Mouse (Mus musculus): ENCODE data around the gene Glod4. TPM values are rescaled to one million over a fixed set of nuclear protein-coding genes. Genes with fewer than 3 reads are reported as not detected.
A peak's percentile ranks its signal among the peaks of the same experiment; 100 is the strongest.

Gene Glod4
- polyA plus RNA-seq, 1 experiment from 2014 or later: 123 TPM

DNA sequence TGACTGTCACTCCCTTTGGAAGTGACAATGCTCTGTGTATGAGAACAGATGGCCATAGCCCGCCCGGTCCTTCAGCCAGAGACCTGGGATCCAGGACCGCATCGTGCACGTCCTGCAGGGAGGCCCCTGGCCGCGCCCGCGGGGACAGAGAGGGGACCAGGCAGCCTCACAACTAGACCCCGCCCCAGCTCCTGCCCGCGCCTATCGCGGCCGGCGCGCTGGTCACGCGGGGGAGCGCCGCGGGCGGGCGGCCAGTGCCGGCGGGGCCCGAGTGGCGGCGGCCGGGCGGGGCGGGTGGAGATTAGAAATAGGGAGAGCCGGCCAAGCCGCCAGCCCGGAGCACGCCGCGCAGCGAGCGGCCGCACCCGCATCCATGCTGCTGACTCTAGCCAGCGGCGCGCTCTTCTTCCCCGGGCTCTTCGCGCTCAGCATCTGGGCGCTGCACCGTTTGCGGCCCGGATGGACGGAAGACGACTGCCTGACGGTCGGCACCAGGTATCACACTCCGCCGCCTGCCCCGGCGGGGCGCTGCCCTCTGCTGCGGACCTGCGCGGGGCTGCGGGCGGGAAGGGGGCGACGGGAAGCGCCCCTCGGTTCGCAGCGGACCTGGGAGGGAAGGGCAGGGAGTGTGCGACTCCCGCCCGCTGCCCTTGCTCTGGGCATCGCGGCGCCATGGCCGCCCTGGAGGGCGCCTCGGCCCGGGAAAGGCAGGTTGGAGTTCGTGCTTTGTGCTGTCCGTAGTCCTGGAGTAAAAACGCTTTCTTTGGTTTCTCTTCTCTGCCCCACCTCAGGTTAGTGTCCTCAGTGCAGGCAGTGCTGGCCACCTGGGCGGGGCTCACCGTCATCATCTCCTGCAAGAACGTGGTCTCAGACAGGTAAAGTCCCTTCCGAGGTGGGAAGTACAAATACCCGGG, 41.5 kb downstream of the Glod4 start:
- H3K4me3 ChIP-seq (ENCODE audit: low read depth, low read length): peak overlapping the region; percentile 93
- peak overlapping the region; percentile 88 for H3K27ac ChIP-seq (ENCODE audit: low read length)
- peak; percentile 98 for ATAC-seq
- WGBS: under 1% methylated on average over 84 of the region's 90 CpGs
- H3K36me3 ChIP-seq (ENCODE audit: control insufficient read depth, insufficient read depth, low read length): peaks cover 8% of the 10 kb centered on the region
- peak overlapping the region; percentile 97 for H3K9ac ChIP-seq (ENCODE audit: low read depth, low read length)
- H3K27me3 ChIP-seq (ENCODE audit: control insufficient read depth, insufficient read depth, low read depth, low read length): no peaks in the 10 kb centered on the region
- peak overlapping the region; percentile 89 for H3K4me2 ChIP-seq (ENCODE audit: low read length)
- peaks cover 19% of the 10 kb centered on the region for H3K4me1 ChIP-seq (ENCODE audit: control insufficient read depth, insufficient read depth, low read length)
- no peaks in the 10 kb centered on the region for H3K9me3 ChIP-seq (replicated peaks; ENCODE audit: control insufficient read depth, low read length, poor library complexity, severe bottlenecking)

DNA sequence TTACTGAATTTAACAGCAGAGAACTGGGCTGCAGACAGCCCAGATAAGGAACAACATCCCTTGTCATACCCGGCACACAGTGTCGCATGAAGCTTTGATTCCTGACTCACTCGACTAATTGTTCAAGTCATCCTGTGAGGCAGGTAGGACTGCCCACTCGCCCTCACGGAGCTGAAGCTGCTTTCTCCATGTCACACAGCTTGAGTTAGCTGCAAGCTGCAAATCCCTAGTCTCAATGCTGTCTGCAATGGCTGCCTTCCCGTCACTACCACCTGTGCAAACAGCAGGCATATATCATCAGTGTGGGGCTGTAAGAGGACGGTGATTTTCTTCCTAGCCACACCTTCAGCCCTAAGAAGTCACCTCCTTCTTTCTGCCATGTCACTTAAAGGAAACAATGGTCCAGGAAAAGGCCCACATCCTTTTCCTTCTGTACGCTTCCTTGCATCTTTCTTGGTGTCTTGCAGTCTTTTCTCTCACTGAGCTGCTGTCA, 46.5 kb downstream of the Glod4 start:
- ATAC-seq: no peak
- no peak overlapping the region for H3K4me3 ChIP-seq (ENCODE audit: low read depth, low read length)
- no peaks in the 10 kb centered on the region for H3K9me3 ChIP-seq (replicated peaks; ENCODE audit: control insufficient read depth, low read length, poor library complexity, severe bottlenecking)
- H3K36me3 ChIP-seq (ENCODE audit: control insufficient read depth, insufficient read depth, low read length): no peaks in the 10 kb centered on the region
- no peak overlapping the region for H3K27ac ChIP-seq (ENCODE audit: low read length)
- H3K4me2 ChIP-seq (ENCODE audit: low read length): no peak overlapping the region
- no peak overlapping the region for H3K9ac ChIP-seq (ENCODE audit: low read depth, low read length)
- 49% methylated on average over 8 of the region's 8 CpGs for WGBS
- no peaks in the 10 kb centered on the region for H3K27me3 ChIP-seq (ENCODE audit: control insufficient read depth, insufficient read depth, low read depth, low read length)
- H3K4me1 ChIP-seq (ENCODE audit: control insufficient read depth, insufficient read depth, low read length): peaks cover 5% of the 10 kb centered on the region; the same call in 1 of the 2 replicates

DNA sequence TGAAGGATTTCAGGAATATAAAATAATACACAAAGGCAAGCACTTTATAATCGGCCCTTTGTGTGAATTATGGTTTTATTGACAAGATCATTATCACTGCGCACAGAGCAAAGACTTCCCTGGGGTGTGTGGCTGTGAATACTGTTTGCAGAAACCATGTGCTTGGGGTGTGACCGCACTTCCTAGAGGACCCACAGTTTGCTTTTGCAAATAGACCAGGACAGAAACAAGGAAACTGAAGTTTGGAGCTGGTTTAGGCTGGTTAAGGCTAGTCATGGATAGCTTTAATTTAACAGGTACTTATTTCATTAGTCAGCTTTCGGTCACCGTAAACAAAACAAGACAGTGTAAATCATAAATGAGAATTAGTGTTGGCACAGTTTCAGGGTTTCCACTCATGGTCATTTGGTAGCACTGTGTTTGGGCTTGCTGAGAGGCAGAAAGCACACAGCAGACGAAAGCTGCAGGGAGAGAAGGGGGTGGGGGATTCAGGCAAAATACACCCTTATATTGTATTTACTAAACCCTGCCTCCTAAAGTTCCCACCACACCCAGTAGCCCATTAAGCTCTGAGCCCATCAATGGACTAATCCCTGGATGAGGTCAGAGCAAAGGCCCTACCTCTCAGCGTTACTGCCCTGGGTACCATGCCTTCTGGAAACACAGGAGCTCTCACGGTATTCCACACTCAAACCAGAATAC, 47.1 kb downstream of the Glod4 start:
- no peaks in the 10 kb centered on the region for H3K9me3 ChIP-seq (replicated peaks; ENCODE audit: control insufficient read depth, low read length, poor library complexity, severe bottlenecking)

DNA sequence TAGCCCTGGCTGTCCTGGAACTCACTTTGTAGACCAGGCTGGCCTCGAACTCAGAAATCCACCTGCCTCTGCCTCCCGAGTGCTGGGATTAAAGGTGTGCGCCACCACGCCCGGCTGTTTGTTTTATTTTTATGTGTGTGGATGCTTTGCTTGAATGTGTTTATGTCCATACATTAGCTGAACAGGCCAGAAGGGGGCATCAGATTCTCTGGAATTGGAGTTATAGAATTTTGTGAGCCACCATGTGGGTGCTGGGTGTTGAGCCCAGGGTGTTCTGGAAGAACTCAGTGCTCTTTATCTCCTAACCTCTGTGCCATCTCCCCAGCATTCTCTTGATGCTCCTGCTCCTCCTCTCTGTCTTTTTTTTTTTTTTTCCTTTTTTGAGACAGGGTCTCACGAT, 56.6 kb downstream of the Glod4 start:
- Histone ChIP-seq H3K4me1 (ENCODE audit: control insufficient read depth, insufficient read depth, low read length) (no peaks in the 10 kb centered on the region), H3K27me3 (ENCODE audit: control insufficient read depth, insufficient read depth, low read depth, low read length) (no peaks in the 10 kb centered on the region), H3K27ac (ENCODE audit: low read length) (no peak overlapping the region), H3K4me3 (ENCODE audit: low read depth, low read length) (no peak overlapping the region), H3K9ac (ENCODE audit: low read depth, low read length) (no peak overlapping the region), H3K4me2 (ENCODE audit: low read length) (no peak overlapping the region), H3K9me3 (replicated peaks; ENCODE audit: control insufficient read depth, low read length, poor library complexity, severe bottlenecking) (no peaks in the 10 kb centered on the region), H3K36me3 (ENCODE audit: control insufficient read depth, insufficient read depth, low read length) (no peaks in the 10 kb centered on the region)
- WGBS: 87% methylated on average over 6 of the region's 6 CpGs
- no peak for ATAC-seq

More for the DNA sequence above, 47.1 kb downstream of the Glod4 start:
- H3K27me3 ChIP-seq (ENCODE audit: control insufficient read depth, insufficient read depth, low read depth, low read length): no peaks in the 10 kb centered on the region
- 61% methylated on average over 8 of the region's 8 CpGs for WGBS
- H3K4me3 ChIP-seq (ENCODE audit: low read depth, low read length): no peak overlapping the region
- H3K27ac ChIP-seq (ENCODE audit: low read length): no peak overlapping the region
- H3K4me2 ChIP-seq (ENCODE audit: low read length): no peak overlapping the region
- peaks cover 3% of the 10 kb centered on the region; the same call in 1 of the 2 replicates for H3K4me1 ChIP-seq (ENCODE audit: control insufficient read depth, insufficient read depth, low read length)
- no peak for ATAC-seq
- no peak overlapping the region for H3K9ac ChIP-seq (ENCODE audit: low read depth, low read length)
- H3K36me3 ChIP-seq (ENCODE audit: control insufficient read depth, insufficient read depth, low read length): no peaks in the 10 kb centered on the region

DNA sequence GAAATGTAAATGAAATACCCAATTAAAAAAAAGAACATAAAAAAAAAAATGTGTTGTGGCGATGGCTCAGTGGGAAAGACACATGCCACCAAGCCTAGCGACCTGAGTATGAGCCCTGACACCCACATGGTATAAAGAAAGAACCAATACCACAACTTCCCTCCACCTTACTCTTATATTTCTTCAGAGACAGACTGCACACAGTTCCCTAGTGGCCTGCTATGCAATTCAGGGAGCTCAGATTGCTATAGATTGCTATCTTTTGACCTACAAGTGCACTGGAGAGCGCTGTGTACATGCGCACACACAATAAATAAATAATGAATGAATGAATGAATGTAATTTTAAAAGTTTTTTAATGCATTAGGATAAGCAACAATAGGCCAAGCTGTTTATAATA, 59.8 kb downstream of the Glod4 start:
- 88% methylated on average over 4 of the region's 4 CpGs for WGBS
- H3K27ac ChIP-seq (ENCODE audit: low read length): no peak overlapping the region
- H3K27me3 ChIP-seq (ENCODE audit: control insufficient read depth, insufficient read depth, low read depth, low read length): no peaks in the 10 kb centered on the region
- H3K36me3 ChIP-seq (ENCODE audit: control insufficient read depth, insufficient read depth, low read length): no peaks in the 10 kb centered on the region
- peaks cover 1% of the 10 kb centered on the region; the same call in 1 of the 2 replicates for H3K4me1 ChIP-seq (ENCODE audit: control insufficient read depth, insufficient read depth, low read length)
- no peak overlapping the region for H3K4me3 ChIP-seq (ENCODE audit: low read depth, low read length)
- no peaks in the 10 kb centered on the region for H3K9me3 ChIP-seq (replicated peaks; ENCODE audit: control insufficient read depth, low read length, poor library complexity, severe bottlenecking)
- no peak overlapping the region for H3K4me2 ChIP-seq (ENCODE audit: low read length)
- no peak overlapping the region for H3K9ac ChIP-seq (ENCODE audit: low read depth, low read length)
- no peak for ATAC-seq

DNA sequence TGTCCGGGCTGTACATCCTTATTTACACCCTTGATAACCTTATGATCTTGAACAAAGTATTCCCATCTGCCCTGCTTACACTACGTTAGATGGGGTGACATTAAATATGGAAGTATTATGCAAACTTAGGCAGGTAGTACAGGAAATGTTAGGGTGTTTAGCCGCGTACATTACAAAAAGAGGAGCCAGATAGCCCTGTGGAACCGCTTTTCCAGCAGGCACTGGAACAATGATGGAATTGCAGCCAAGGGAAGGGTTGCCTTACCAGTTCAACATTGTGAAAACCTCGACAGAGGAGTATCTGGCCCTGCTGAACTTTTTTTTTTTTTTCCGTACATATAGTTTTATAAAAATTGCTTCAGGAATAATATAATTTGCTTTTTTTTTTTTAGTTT, 63.4 kb downstream of the Glod4 start:
- Histone ChIP-seq H3K4me3 (ENCODE audit: low read depth, low read length) (peak overlapping the region; percentile 92), H3K4me2 (ENCODE audit: low read length) (peak overlapping the region; percentile 69), H3K9me3 (replicated peaks; ENCODE audit: control insufficient read depth, low read length, poor library complexity, severe bottlenecking) (no peaks in the 10 kb centered on the region), H3K36me3 (ENCODE audit: control insufficient read depth, insufficient read depth, low read length) (no peaks in the 10 kb centered on the region), H3K27me3 (ENCODE audit: control insufficient read depth, insufficient read depth, low read depth, low read length) (no peaks in the 10 kb centered on the region), H3K4me1 (ENCODE audit: control insufficient read depth, insufficient read depth, low read length) (peaks cover 9% of the 10 kb centered on the region), H3K9ac (ENCODE audit: low read depth, low read length) (peak overlapping the region; percentile 77), H3K27ac (ENCODE audit: low read length) (peak overlapping the region; percentile 84)
- WGBS: 23% methylated on average over 7 of the region's 7 CpGs
- ATAC-seq: no peak

DNA sequence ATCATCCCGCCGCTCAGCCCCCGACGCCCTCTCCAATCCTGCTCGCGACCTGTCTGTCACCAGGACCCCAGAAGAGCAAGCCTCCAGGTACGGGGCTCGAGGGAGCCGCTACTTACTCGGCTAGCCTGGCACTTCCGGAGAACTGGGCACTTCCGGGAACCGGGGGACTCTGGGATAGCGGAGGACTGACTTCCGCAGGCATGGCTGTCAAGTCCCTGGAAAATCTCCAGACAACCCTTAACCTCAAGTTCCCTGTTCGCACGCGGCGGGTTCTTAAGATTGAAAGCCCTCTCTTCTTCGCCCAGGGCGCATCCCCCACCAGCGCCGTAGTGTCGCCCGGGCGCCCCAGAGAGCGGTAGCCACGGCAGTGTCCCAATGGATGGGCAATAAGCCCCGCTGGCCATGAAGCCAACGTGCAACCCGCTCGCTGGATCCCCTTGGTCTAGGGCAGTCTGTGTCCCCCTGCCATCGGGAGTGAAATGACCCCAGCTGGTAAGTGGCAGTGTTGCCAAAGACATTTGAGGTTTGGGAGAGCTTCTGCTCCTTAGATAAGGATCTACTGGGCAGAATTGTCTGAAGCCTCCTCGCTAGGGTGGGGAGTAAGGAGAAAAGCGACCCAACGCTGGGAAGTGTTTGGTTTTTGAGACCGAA, 63.9 kb downstream of the Glod4 start, which contains the start of the genes Vps53 and Fam57a:
TSS of gene Vps53 (minus strand) at position 153 of the 651 bp plus-strand sequence.
TSS of gene Fam57a (plus strand) at position 177 of the 651 bp plus-strand sequence.
- peak; percentile 95 for ATAC-seq
- Histone ChIP-seq H3K9me3 (replicated peaks; ENCODE audit: control insufficient read depth, low read length, poor library complexity, severe bottlenecking) (no peaks in the 10 kb centered on the region), H3K36me3 (ENCODE audit: control insufficient read depth, insufficient read depth, low read length) (no peaks in the 10 kb centered on the region), H3K4me1 (ENCODE audit: control insufficient read depth, insufficient read depth, low read length) (peaks cover 9% of the 10 kb centered on the region), H3K4me2 (ENCODE audit: low read length) (peak within 1 kb of the TSS; percentile 69), H3K9ac (ENCODE audit: low read depth, low read length) (peak within 1 kb of the TSS; percentile 77), H3K4me3 (ENCODE audit: low read depth, low read length) (peak within 1 kb of the TSS; percentile 92), H3K27me3 (ENCODE audit: control insufficient read depth, insufficient read depth, low read depth, low read length) (no peaks in the 10 kb centered on the region), H3K27ac (ENCODE audit: low read length) (peak within 1 kb of the TSS; percentile 84)
- WGBS: under 1% methylated on average over 37 of the region's 37 CpGs

DNA sequence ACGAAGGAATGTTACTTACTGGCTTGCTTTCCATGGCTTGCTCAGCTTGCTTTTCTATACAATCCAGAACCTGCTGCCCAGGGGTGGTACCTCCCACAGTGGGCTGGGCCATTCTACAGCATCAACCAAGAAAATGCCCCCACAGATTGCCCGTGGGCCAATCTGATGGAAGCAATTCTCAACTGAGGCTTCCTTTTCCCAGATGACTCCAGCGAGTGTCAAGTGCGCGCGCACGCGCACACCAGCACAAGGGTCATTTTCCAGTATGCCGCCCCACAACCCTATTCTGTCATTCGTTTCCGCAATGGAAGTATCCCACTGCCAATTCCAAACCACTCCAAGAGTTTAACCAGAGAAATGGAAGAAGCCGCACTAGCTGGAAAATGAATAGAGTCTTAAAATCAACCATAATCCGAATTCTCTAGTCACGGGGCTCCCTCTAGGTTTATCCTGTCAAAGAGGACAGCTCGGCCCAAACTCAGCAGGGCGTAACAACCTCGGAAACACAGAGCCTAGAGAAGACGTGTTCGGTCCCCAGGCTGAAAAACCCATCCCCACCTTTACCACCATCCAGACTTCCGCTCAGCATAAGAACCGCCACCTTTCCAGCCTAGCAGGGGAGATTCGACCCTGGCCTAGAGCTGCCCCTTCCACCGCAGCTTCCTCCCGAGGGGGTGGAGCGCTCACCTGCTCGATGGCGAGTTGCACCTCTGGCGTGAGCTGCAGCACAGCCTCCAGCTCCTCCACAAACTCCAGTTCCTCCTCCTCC, 64.6 kb downstream of the Glod4 start:
- peaks cover 9% of the 10 kb centered on the region for H3K4me1 ChIP-seq (ENCODE audit: control insufficient read depth, insufficient read depth, low read length)
- H3K4me2 ChIP-seq (ENCODE audit: low read length): peak overlapping the region; percentile 69
- H3K9ac ChIP-seq (ENCODE audit: low read depth, low read length): peak overlapping the region; percentile 77
- WGBS: 2% methylated on average over 27 of the region's 28 CpGs
- ATAC-seq: peak; percentile 91
- no peaks in the 10 kb centered on the region for H3K27me3 ChIP-seq (ENCODE audit: control insufficient read depth, insufficient read depth, low read depth, low read length)
- H3K4me3 ChIP-seq (ENCODE audit: low read depth, low read length): peak overlapping the region; percentile 92
- H3K9me3 ChIP-seq (replicated peaks; ENCODE audit: control insufficient read depth, low read length, poor library complexity, severe bottlenecking): no peaks in the 10 kb centered on the region
- H3K27ac ChIP-seq (ENCODE audit: low read length): peak overlapping the region; percentile 84
- H3K36me3 ChIP-seq (ENCODE audit: control insufficient read depth, insufficient read depth, low read length): peaks cover under 1% of the 10 kb centered on the region; the same call in 1 of the 2 replicates
